ENCODE assay signal across 28 mouse cellular contexts in genomic region chr10:39618431-39618830, GRCm38 (mm10). TPM values are rescaled to one million over a fixed set of nuclear protein-coding genes. Genes with fewer than 3 reads are reported as not detected.
A peak's percentile ranks its signal among the peaks of the same experiment; 100 is the strongest.
DNase-seq lines count a peak whose midpoint lies in the region; ATAC-seq and TF ChIP-seq lines count a peak whose summit lies in the region.
"Had no signal": no experiment of that assay in that cellular context is flagged by ENCODE, and none has a peak within 500 bp of the region (broad histone marks: within the 10 kb centered on the region; RNA-seq: fewer than 3 reads in every experiment).

No protein-coding gene starts in this region.

- H3K27ac ChIP-seq in midbrain, embryonic 13.5 days = peak overlapping the region; percentile 42
- no peak overlapping the region for H3K27ac ChIP-seq in midbrain, postnatal 0 days (ENCODE audit: low read depth, low read length)
- H3K27ac ChIP-seq in ES-E14 (ENCODE audit: insufficient read depth, low read depth, low read length, poor library complexity, severe bottlenecking) = no peak overlapping the region
- H3K27ac ChIP-seq: embryonic facial prominence, embryonic 10.5 days; heart, adult 2 months; heart, embryonic 13.5 days; hindbrain, embryonic 15.5 days; limb, embryonic 15.5 days; liver, embryonic 14.5 days; lung, embryonic 15.5 days had no signal

- no peaks in the 10 kb centered on the region for H3K9me3 ChIP-seq in midbrain, embryonic 13.5 days
- H3K9me3 ChIP-seq in midbrain, postnatal 0 days (ENCODE audit: low read length) = no peaks in the 10 kb centered on the region
- no peaks in the 10 kb centered on the region for H3K9me3 ChIP-seq in E14TG2a.4 (ENCODE audit: low read length)
- no peaks in the 10 kb centered on the region for H3K9me3 ChIP-seq in ES-E14 (ENCODE audit: control insufficient read depth, insufficient read depth, low read depth, low read length)
- H3K9me3 ChIP-seq: embryonic facial prominence, embryonic 10.5 days; heart, embryonic 13.5 days; hindbrain, embryonic 15.5 days; limb, embryonic 15.5 days; lung, embryonic 15.5 days had no signal

- H3K27me3 ChIP-seq in midbrain, embryonic 13.5 days = no peaks in the 10 kb centered on the region
- H3K27me3 ChIP-seq in midbrain, postnatal 0 days (ENCODE audit: insufficient read depth, low read length) = no peaks in the 10 kb centered on the region
- 0 out of 2 replicates have a peak, but pooled peaks cover 2% of the 10 kb centered on the region for H3K27me3 ChIP-seq in E14TG2a.4 (ENCODE audit: insufficient read depth, low read length)
- H3K27me3 ChIP-seq: heart, embryonic 13.5 days; hindbrain, embryonic 15.5 days; limb, embryonic 15.5 days; lung, embryonic 15.5 days had no signal

- ATAC-seq in midbrain, embryonic 13.5 days = no peak
- ATAC-seq in midbrain, postnatal 0 days (ENCODE audit: low FRiP score) = no peak
- no peak for ATAC-seq in frontal cortex, adult (ENCODE audit: low TSS enrichment)
- ATAC-seq: forebrain, postnatal 0 days; intestine, embryonic 16.5 days had no signal

- peaks cover 18% of the 10 kb centered on the region for H3K36me3 ChIP-seq in midbrain, embryonic 13.5 days
- H3K36me3 ChIP-seq in midbrain, postnatal 0 days (ENCODE audit: insufficient read depth, low read length) = peaks cover 4% of the 10 kb centered on the region; the same call in 1 of the 2 replicates
- peaks cover 24% of the 10 kb centered on the region for H3K36me3 ChIP-seq in E14TG2a.4 (ENCODE audit: insufficient read depth, low read length)
- H3K36me3 ChIP-seq in ES-E14 (ENCODE audit: control insufficient read depth, insufficient read depth, low read length, poor library complexity, severe bottlenecking) = peaks cover 5% of the 10 kb centered on the region; the same call in 1 of the 2 replicates

- 77% methylated on average over 10 of the region's 10 CpGs for WGBS in midbrain, embryonic 13.5 days
- 76% methylated on average over 10 of the region's 10 CpGs for WGBS in midbrain, postnatal 0 days

- peaks cover 20% of the 10 kb centered on the region for H3K4me1 ChIP-seq in midbrain, embryonic 13.5 days (replicated peaks)
- H3K4me1 ChIP-seq in midbrain, postnatal 0 days (ENCODE audit: insufficient read depth, low read length) = no peaks in the 10 kb centered on the region
- H3K4me1 ChIP-seq in E14TG2a.4 (replicated peaks; ENCODE audit: low read depth, low read length) (peaks cover 60% of the 10 kb centered on the region), ES-E14 (ENCODE audit: control insufficient read depth in 2 of 2, insufficient read depth in 2 of 2, low read length in 2 of 2, poor library complexity in 1 of 2) (peaks cover 14 to 20% of the 10 kb centered on the region in 2 experiments)

- H3K4me3 ChIP-seq in midbrain, embryonic 13.5 days (replicated peaks) = no peak overlapping the region
- no peak overlapping the region for H3K4me3 ChIP-seq in midbrain, postnatal 0 days (ENCODE audit: low read depth, low read length)
- 0 out of 2 replicates have a peak overlapping the region, but pooled peaks have one; percentile 17 for H3K4me3 ChIP-seq in E14TG2a.4 (replicated peaks; ENCODE audit: low read length)
- 0 out of 4 replicates have a peak overlapping the region, but pooled peaks of 1 of the 2 experiments have one; percentile 8 for H3K4me3 ChIP-seq in ES-E14 (ENCODE audit: insufficient read depth in 1 of 2, low read depth in 1 of 2, low read length in 2 of 2, poor library complexity in 1 of 2, severe bottlenecking in 1 of 2)
- H3K4me3 ChIP-seq: embryonic facial prominence, embryonic 10.5 days; heart, adult 2 months; heart, embryonic 13.5 days; hindbrain, embryonic 15.5 days; limb, embryonic 15.5 days; lung, embryonic 15.5 days; myocyte had no signal

- in situ Hi-C loops in ES-E14 (cut with MboI; ENCODE audit: low sequenced_read_pairs in 2 of 2, unreplicated experiment in 2 of 2) = no loop called here

- H3K4me2 ChIP-seq in midbrain, embryonic 13.5 days (replicated peaks) = no peak overlapping the region
- no peak overlapping the region for H3K4me2 ChIP-seq in midbrain, postnatal 0 days (ENCODE audit: low read depth, low read length, poor library complexity, severe bottlenecking)
- H3K4me2 ChIP-seq: heart, embryonic 13.5 days; hindbrain, embryonic 15.5 days; limb, embryonic 15.5 days; lung, embryonic 15.5 days had no signal

- no peak overlapping the region for H3K9ac ChIP-seq in midbrain, embryonic 13.5 days (replicated peaks)
- no peak overlapping the region for H3K9ac ChIP-seq in midbrain, postnatal 0 days (replicated peaks; ENCODE audit: low read length, poor library complexity, severe bottlenecking)
- H3K9ac ChIP-seq in ES-E14 (ENCODE audit: insufficient read depth, low read depth, low read length, poor library complexity, severe bottlenecking) = 0 out of 2 replicates have a peak overlapping the region, but pooled peaks have one; percentile 2
- H3K9ac ChIP-seq: forebrain, postnatal 0 days; heart, embryonic 13.5 days; hindbrain, embryonic 15.5 days; limb, embryonic 15.5 days; liver, embryonic 14.5 days; lung, embryonic 15.5 days had no signal

- no peak for TF ChIP-seq CTCF in midbrain, postnatal 0 days (IDR thresholded peaks at IDR 0.05)
- no peak for TF ChIP-seq CTCF in E14TG2a.4 (conservative IDR thresholded peaks at IDR 0.05; ENCODE audit: low read length)

- DNase-seq in adrenal gland, postnatal 36 days = peak; percentile 32 to 56
- DNase-seq in adrenal gland, postnatal 10 days = no peak
- DNase-seq in midbrain, postnatal 0 days (ENCODE audit: low spot score) = no peak
- DNase-seq in ES-E14 (ENCODE audit: low read depth, low spot score) = no peak
- DNase-seq: cerebellum, adult 11 months; cerebellum, adult 9-11 months; forebrain, postnatal 0 days; gastrocnemius, postnatal 36 days; heart, adult 2 months; heart, postnatal 14 days; kidney, adult 9 months; kidney, postnatal 14 days; left cerebral cortex, postnatal 4 days; lung, postnatal 4 days; right cerebral cortex, postnatal 25 days; spleen, adult 18-20 months; thymus, postnatal 14 days had no signal

TF ChIP-seq in ES-E14, 5 proteins besides CTCF, POLR2A, EP300 and RAD21:
- TF ChIP-seq CHD2 (IDR thresholded peaks at IDR 0.05; ENCODE audit: low read depth, low read length) = no peak
- TF ChIP-seq ZNF384 (IDR thresholded peaks at IDR 0.05; ENCODE audit: low read depth, low read length) = no peak
- TF ChIP-seq MAFK (IDR thresholded peaks at IDR 0.05; ENCODE audit: insufficient read depth, low read depth, low read length) = no peak
- TF ChIP-seq HCFC1 (IDR thresholded peaks at IDR 0.05; ENCODE audit: borderline replicate concordance, insufficient read depth, low read length) = no peak
- TF ChIP-seq ZC3H11A (IDR thresholded peaks at IDR 0.05; ENCODE audit: borderline replicate concordance, low read depth, low read length) = no peak
TF ChIP-seq in ES-E14: peak in this region for 0.

RNA-seq across cellular contexts. Expression of gene Traf3ip2, which starts 5.7 kb away (rescaled TPM):
- 10 to 100 TPM; 12.5 to 18.9 TPM for total RNA-seq in adrenal gland, postnatal 36 days (2021)
- 10 to 100 TPM in 1 of 2 experiments, 1 to 10 TPM in 1; 9.9 to 20.0 TPM for total RNA-seq in adrenal gland, postnatal 10 days (2021)
- polyA plus RNA-seq in midbrain, embryonic 13.5 days (2015; fragmentation: Nextera tagmentation; extraction: Ambion mirVana) = 4.1 and 5.9 TPM in 2 replicates
- 0.47 and 1.9 TPM in 2 replicates for total RNA-seq in midbrain, postnatal 0 days (2014; rRNA removed)
- polyA plus RNA-seq in midbrain, postnatal 0 days (2015; fragmentation: Nextera tagmentation; extraction: Ambion mirVana) = 4.2 and 6.1 TPM in 2 replicates
- 9.2 and 9.8 TPM in 2 replicates for total RNA-seq in ES-E14 (2012; rRNA removed)

Comparison
In these comparisons a context has a peak if more than half of its experiments do, and no peak if none do; other contexts are left out.
1. DNase-seq: peak in adrenal gland, postnatal 36 days (2 of 2); none in adrenal gland, postnatal 10 days (single experiment), midbrain, postnatal 0 days (single experiment) and ES-E14 (single experiment).